Mouse (Mus musculus) stomach, embryonic 14.5 days (tissue): ENCODE measurements at regions not wholly inside any gene's neighbourhood (a gene's known extent, or its start where the extent isn't known, plus 50 kb on each side); places are given as distances from the start of the nearest gene placed in this dataset.

ENCODE experiments used
- ATAC-seq: fragments of 200-750 bp; cut with Nextera tagmentation; 2 replicates; pipeline ENCODE4 v1.8.0; 2017; ENCODE audit warnings: low read depth, moderate TSS enrichment; ENCODE audit not compliant: insufficient number of reproducible peaks, insufficient read depth, low FRiP score
- H3K27ac ChIP-seq: fragments of 300-500 bp; sonication (generic); 2 replicates; pipeline ENCODE4 v1.5.1; 2014; ENCODE audit warnings: mild to moderate bottlenecking, low read length, moderate library complexity, mixed read lengths
- H3K27me3 ChIP-seq: fragments of 300-500 bp; sonication (generic); 2 replicates; pipeline ENCODE4 v1.6.1; 2014; ENCODE audit warnings: low read length, control low read depth, mixed read lengths; ENCODE audit not compliant: control insufficient read depth, insufficient read depth
- H3K36me3 ChIP-seq: fragments of 300-500 bp; sonication (generic); 2 replicates; pipeline ENCODE4 v1.6.1; 2014; ENCODE audit warnings: mild to moderate bottlenecking, control low read depth, low read length, moderate library complexity, mixed read lengths; ENCODE audit not compliant: control insufficient read depth, insufficient read depth
- H3K4me1 ChIP-seq: fragments of 300-500 bp; sonication (generic); 2 replicates; pipeline ENCODE4 v1.6.1; 2014; ENCODE audit warnings: low read length, control low read depth, mixed read lengths; ENCODE audit not compliant: control insufficient read depth, insufficient read depth
- H3K4me2 ChIP-seq: fragments of 300-500 bp; sonication (generic); replicated peaks from 2 replicates; pipeline ENCODE4 v1.6.1; 2014; ENCODE audit warnings: low read depth, low read length, control low read depth
- H3K4me3 ChIP-seq: fragments of 300-500 bp; sonication (generic); 2 replicates; pipeline ENCODE4 v1.5.1; 2014; ENCODE audit warnings: low read depth, low read length, control low read depth
- H3K9ac ChIP-seq: fragments of 300-500 bp; sonication (generic); replicated peaks from 2 replicates; pipeline ENCODE4 v1.6.1; 2014; ENCODE audit warnings: low read depth, mild to moderate bottlenecking, control low read depth, low read length, moderate library complexity, mixed read lengths
- H3K9me3 ChIP-seq: fragments of 300-500 bp; sonication (generic); 2 replicates; pipeline ENCODE4 v1.6.1; 2016; ENCODE audit warnings: low read depth, low read length, control low read depth; ENCODE audit not compliant: control insufficient read depth
- WGBS: fragments of 180-500 bp; shearing (Covaris S2); extraction: QIAGEN DNeasy Blood & Tissue Kit; methylation state at CpG from one replicate; pipeline ENCODE4 v1.1.7; 2014; 5-methylcytosine and 5-hydroxymethylcytosine counted together

DNA sequence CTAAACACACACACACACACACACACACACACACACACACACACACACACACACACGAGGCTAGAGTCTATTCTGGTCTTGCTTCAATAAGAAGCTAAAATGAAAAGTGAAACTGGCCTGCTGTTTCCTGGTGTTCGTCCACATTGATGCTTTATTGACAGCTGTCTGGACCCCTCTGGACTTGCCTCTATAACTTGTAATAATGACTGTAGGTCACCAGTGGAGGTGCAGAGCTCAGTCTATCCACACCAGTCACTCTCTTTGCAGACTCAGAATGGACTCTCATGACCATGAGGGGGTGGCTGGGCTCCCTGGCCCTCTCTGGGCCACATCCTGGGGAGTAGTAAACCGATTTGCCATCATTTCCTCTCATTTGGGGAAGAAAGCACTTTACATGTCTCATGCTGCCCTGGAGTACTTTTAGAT lies 212.3 kb downstream of the Ttll7 start:
- H3K27me3 ChIP-seq, result no peaks in the 10 kb centered on the region
- H3K4me3 ChIP-seq, result no peak overlapping the region
- no peak for ATAC-seq
- H3K9me3 ChIP-seq, result no peaks in the 10 kb centered on the region
- H3K4me2 ChIP-seq, result no peak overlapping the region
- no peaks in the 10 kb centered on the region for H3K4me1 ChIP-seq
- no peaks in the 10 kb centered on the region for H3K36me3 ChIP-seq
- 68% methylated on average over 3 of the region's 3 CpGs for WGBS
- H3K27ac ChIP-seq, result no peak overlapping the region
- no peak overlapping the region for H3K9ac ChIP-seq

DNA sequence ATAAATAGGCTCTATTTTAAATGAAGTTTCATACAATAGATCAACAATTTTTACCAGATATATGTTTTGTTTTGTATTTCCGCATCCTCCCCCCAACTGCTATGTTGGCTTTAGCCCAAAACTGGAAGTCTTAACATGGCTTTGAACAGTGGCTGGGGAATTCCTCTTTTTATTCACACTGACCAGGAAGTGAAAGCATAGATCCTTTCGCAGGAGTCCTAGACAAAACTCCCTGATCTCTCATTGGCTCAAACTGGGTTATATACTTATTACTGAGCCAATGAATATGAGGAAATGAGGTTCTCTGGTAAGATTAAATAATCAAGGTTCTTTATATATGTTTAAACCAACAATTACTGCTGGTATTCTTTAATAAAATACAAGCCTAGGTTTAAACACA lies 218.8 kb downstream of the Ttll7 start:
- no peak overlapping the region for H3K27ac ChIP-seq
- no peak overlapping the region for H3K4me3 ChIP-seq
- H3K9me3 ChIP-seq, result no peaks in the 10 kb centered on the region
- WGBS, result 84% methylated on average over 2 of the region's 2 CpGs
- no peak for ATAC-seq
- no peaks in the 10 kb centered on the region for H3K4me1 ChIP-seq
- no peak overlapping the region for H3K9ac ChIP-seq
- no peaks in the 10 kb centered on the region for H3K27me3 ChIP-seq
- no peak overlapping the region for H3K4me2 ChIP-seq
- no peaks in the 10 kb centered on the region for H3K36me3 ChIP-seq

DNA sequence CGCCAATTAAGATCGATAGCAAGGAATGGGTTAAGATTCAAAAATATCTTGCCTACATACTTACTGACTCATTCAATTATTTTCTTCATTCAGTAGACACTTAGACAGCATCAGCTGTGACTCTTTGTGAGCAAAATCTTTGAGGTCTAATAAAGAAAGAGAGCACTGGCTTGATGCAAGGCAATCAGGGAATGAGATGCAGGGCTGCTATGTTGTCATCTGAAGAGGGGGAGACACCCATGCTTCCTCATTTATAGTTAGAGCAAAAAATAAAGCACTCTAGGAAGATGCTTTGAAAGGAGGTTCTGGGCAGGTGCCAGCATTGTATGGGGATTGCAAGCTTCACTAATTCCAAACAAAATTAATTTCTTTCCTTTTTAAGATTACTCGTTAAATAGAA lies 228.0 kb downstream of the Ttll7 start:
- WGBS, result 93% methylated on average over 3 of the region's 3 CpGs
- Histone ChIP-seq H3K27ac (no peak overlapping the region), H3K27me3 (no peaks in the 10 kb centered on the region), H3K9ac (no peak overlapping the region), H3K4me1 (no peaks in the 10 kb centered on the region), H3K4me3 (no peak overlapping the region), H3K4me2 (no peak overlapping the region), H3K9me3 (no peaks in the 10 kb centered on the region), H3K36me3 (no peaks in the 10 kb centered on the region)
- ATAC-seq, result no peak

DNA sequence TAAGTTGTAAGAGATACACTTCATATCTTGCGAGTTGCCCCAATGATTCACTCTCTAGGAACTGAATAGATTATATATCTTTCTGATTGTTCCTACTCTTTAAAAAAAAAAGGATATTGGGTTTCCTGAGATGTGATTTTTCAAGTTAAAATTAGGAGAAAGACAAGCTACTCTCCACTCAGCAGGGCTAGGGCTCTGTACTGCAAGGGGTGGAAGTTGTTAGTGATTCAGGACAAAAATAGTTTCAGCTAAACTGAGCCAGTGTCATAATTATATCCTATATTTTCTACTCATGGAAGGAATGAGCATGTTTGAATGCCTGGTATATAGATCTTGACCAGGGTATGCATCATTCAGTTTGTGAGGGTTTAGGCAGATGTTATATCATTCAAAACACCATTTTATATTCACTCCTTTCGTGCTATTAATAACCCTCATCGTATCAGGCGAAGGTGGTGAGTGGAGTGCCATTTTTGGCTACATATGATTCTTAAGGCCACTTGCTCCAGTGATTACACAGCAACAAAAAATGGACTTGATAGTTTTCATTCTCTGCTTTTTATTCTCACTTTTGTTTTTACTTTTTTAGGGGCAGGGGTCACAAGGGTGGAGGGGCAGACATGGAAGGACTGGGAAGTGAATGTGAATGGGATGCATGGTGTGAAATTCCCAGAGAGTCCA lies 228.7 kb downstream of the Ttll7 start:
- Histone ChIP-seq H3K9me3 (no peaks in the 10 kb centered on the region), H3K27me3 (no peaks in the 10 kb centered on the region), H3K27ac (no peak overlapping the region), H3K4me1 (no peaks in the 10 kb centered on the region), H3K9ac (no peak overlapping the region), H3K36me3 (no peaks in the 10 kb centered on the region), H3K4me3 (no peak overlapping the region), H3K4me2 (no peak overlapping the region)
- 84% methylated on average over 4 of the region's 4 CpGs for WGBS
- ATAC-seq, result no peak

DNA sequence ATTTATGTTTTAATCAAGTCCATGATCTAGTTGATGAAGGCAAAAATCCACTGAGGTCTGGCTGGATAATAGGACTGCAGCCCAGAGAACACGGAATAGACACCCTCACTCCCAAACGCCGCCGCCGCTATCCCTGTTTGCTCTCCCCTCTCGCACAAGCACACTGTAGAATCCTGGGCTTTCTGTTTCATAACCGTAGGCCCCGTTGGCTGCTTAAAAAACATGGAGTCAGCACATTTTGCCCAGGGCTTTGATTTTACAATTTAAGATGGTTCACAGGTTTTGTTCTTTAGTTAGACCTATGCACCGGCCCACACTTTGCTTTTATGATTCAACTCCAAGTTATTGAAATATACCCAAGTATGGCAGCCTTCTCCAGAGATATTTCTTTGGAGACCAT lies 229.6 kb downstream of the Ttll7 start:
- H3K4me2 ChIP-seq, result no peak overlapping the region
- no peak for ATAC-seq

DNA sequence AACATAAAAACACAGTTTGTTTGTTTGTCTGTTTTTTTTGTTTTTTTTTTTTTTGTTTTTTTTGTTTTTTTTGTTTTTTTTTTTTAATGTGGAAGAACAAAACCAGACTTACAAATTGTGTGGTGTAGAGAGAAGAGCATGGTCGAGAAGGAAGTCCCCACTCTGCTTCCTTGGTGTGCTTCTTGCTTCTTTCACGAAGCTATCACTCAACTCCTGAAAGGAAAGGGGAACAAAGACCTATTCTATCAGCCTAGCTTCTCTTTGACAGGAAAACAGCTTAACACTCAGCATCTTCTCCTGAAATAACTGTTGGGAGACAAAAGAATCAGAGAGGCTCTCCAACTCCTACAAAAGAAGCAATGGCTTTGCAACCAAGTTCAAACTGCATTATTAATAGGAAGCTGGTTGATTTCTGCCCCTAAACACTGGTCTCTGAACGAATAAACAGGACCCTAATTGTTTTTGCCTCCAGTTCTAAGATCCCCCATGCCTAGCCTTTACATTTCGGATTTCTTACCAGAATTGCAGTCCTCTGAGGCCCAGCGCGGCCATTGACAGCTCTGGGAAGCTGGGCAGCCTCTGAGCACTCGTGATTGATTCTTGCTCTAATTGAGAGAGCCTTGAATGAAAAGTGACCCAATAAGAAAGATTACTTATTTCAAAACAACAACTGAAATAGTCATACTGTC lies 230.2 kb downstream of the Ttll7 start:
- WGBS, result 54% methylated on average over 7 of the region's 7 CpGs
- Histone ChIP-seq H3K27me3 (no peaks in the 10 kb centered on the region), H3K9ac (no peak overlapping the region), H3K9me3 (no peaks in the 10 kb centered on the region), H3K36me3 (no peaks in the 10 kb centered on the region), H3K4me1 (no peaks in the 10 kb centered on the region), H3K4me3 (no peak overlapping the region), H3K4me2 (no peak overlapping the region), H3K27ac (no peak overlapping the region)
- no peak for ATAC-seq

More for the DNA sequence above, 229.6 kb downstream of the Ttll7 start:
- Histone ChIP-seq H3K27me3 (no peaks in the 10 kb centered on the region), H3K9ac (no peak overlapping the region), H3K27ac (no peak overlapping the region), H3K4me3 (no peak overlapping the region), H3K36me3 (no peaks in the 10 kb centered on the region), H3K4me1 (no peaks in the 10 kb centered on the region), H3K9me3 (no peaks in the 10 kb centered on the region)
- 92% methylated on average over 9 of the region's 9 CpGs for WGBS

DNA sequence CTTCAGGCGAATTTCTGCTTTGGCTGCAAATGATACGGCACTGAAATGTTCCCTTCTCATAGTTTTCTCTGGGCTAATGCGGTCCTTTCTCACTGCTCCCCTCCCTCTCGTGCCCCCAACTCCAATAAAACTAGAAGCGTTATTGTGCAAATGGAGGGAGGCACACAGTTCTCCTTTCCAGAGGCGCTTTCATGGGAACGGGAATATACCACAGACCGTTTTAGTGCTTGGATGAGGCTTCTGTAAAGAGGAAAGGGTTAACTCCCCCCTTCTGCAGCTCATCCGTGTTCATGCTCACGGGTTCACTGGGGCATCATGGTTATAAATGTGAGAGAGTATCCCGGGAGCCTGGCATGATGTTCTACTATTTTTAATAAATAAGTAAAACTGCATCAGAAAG lies 231.2 kb downstream of the Ttll7 start:
- WGBS, result 70% methylated on average over 11 of the region's 11 CpGs

DNA sequence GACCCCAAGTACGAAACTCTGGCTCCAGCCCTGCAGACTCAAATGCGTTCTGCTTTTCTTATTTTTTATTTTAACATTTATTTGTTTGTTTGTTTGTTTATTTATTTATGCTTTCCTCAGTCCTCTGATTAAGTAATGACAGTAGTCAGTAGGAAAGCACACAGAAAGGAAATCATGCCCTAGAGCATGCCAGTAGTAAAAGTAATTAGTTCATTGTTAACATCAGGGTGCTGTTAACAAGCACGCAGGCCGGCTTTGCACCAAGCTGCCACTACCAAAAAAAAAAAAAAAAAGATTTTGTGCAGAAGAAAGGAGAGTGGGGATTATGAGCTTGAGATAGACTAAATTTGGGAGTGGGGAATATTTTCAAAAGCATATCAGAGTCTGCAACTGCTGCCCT lies 231.7 kb downstream of the Ttll7 start:
- no peak for ATAC-seq
- Histone ChIP-seq H3K27ac (no peak overlapping the region), H3K9ac (no peak overlapping the region), H3K4me2 (no peak overlapping the region), H3K4me1 (no peaks in the 10 kb centered on the region), H3K27me3 (no peaks in the 10 kb centered on the region), H3K9me3 (no peaks in the 10 kb centered on the region), H3K36me3 (no peaks in the 10 kb centered on the region), H3K4me3 (no peak overlapping the region)
- 90% methylated on average over 4 of the region's 4 CpGs for WGBS

More for the DNA sequence above, 231.2 kb downstream of the Ttll7 start:
- Histone ChIP-seq H3K4me1 (no peaks in the 10 kb centered on the region), H3K36me3 (no peaks in the 10 kb centered on the region), H3K9ac (no peak overlapping the region), H3K4me3 (no peak overlapping the region), H3K27ac (no peak overlapping the region), H3K27me3 (no peaks in the 10 kb centered on the region), H3K9me3 (no peaks in the 10 kb centered on the region), H3K4me2 (no peak overlapping the region)
- no peak for ATAC-seq
